Mouse (Mus musculus): ENCODE data around the gene C1rb.
"Not testable (repeated sequence)": the region's sequence is repeated elsewhere in the genome, so short reads cannot be mapped to it uniquely, and the experiment has no call there.

C1rb gene

DNA sequence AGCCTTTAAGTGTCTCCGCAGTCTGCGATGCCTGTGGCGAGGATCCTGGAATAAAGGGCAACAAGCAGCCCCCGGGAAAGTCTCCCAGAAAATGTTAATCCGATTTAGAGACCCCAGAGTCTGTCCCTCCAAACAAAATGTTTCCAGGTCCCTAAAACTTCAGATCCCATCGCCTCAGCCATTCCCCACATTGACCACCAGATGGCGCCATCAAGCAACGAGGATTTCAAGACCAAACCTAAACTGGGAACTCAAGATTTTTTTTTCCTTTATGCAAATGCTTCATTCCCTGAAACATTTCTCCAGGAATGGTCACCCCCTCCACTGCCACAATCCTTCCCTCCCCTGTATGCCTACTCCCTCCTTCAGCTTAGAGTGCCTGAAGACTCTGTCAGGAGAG, at the start of gene C1rb:
C1rb (plus strand) TSS at position 269 of the 400 bp plus-strand sequence.
- peak; percentile 44 for DNase-seq (ENCODE audit: low spot score)

- not testable (repeated sequence) for DNase-seq (ENCODE audit: low spot score)
Observed at GRCm38 (mm10) chr6:124522082-124522481, 48.0 kb upstream of the C1rb start.

DNA sequence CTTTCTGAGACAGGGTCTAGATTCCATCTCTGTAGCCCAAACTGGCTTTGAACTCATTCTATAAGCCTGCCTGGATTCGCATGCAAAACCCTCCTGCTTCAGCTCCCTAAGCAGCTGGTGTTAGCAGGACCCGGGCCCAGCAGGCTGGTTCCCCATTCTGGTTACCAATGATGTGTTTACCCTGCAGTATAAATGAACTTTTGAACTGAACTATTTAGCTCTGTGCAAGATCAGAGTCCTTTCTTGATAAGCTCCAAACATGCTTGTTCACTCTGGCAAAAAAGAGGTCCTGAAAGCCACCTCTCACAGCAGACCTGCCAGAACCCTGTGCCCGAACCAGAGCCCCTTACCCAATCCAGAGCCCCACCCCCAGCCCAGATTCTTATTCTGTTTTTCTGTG, 42.2 kb upstream of the C1rb start:
- no peak for DNase-seq (ENCODE audit: low spot score)

- no peak for DNase-seq (ENCODE audit: low spot score)
Observed at GRCm38 (mm10) chr6:124531077-124531476, 39.0 kb upstream of the C1rb start.

- DNase-seq (ENCODE audit: low spot score): not testable (repeated sequence)
Observed at GRCm38 (mm10) chr6:124536125-124536829, 33.8 kb upstream of the C1rb start.

- not testable (repeated sequence) for DNase-seq (ENCODE audit: low spot score)
Observed at GRCm38 (mm10) chr6:124541176-124541575, 28.9 kb upstream of the C1rb start.

GRCm38 (mm10) chr6:124542284-124542683, 27.8 kb upstream of the C1rb start, which contains the start of gene C1s1:
C1s1 (minus strand) TSS chr6:124542359.
- DNase-seq (ENCODE audit: low spot score): peak; percentile 75

GRCm38 (mm10) chr6:124544466-124544865, 25.6 kb upstream of the C1rb start:
- no peak for DNase-seq (ENCODE audit: low spot score)

DNA sequence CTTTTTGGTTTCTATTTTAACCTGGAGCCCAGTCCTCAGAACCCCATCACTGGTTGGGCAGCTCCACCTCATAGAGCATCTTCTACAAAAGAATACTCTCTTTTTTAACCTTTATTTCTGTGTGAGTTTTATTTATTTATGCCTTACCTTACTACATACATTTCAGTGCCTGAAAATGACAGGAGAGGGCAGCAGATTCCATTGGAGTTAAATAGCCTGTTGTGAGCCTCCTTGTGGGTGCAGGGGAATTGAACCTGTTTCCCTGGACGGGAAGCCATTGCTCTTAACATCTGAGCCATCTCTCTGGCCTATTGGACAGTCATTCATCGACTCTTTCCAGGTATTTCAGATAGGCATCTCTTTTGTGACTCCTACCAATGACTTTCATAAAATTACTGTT, 24.7 kb upstream of the C1rb start:
- no peak for DNase-seq (ENCODE audit: low spot score)

DNA sequence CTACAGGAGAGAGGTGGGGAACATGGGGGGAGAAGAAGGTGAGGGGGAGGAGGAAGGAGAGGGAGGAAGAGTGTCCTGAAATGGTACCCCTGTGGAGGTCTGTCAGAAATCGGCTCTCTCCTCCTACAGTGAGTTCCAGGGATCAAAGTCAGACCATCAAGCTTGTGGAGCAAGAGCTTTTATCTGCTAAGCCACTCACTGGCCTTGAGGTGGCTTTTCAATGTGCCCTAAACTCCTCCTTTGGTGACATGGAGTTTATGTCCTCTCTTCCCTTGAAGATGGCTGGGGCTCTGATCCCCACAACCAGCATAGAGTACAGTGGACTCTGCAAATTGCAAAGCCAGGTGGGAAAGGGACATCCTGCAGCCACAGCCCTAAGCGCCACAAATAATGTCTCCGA, 22.1 kb upstream of the C1rb start:
- not testable (repeated sequence) for DNase-seq (ENCODE audit: low spot score)

DNA sequence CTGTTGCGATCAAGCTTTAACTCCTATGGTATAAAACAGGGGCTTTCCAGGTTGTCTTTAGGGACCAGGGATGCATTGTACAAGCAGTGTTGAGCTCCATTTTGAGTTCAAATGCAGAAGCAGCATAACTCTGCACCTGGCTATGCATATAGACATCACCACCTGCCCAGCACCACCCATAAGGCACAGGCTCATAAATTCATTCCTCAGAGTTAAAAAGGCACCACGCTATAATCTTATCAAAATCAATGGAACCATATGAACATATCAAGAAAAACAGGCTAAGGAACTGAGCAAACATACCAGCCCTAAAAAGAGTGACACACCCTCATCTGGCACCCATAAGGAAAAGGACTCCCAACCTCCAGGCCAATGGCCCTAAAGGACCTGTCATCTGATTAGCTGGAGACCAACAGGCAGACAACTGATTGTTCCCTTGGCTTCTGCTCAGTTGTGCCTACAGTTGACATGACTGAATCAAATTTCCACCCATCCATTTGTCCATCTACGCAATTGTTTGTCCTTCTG, 21.0 kb upstream of the C1rb start:
- DNase-seq (ENCODE audit: low spot score): no peak

- DNase-seq (ENCODE audit: low spot score): no peak
Observed at GRCm38 (mm10) chr6:124552766-124553165, 17.3 kb upstream of the C1rb start.

- not testable (repeated sequence) for DNase-seq (ENCODE audit: low spot score)
Observed at GRCm38 (mm10) chr6:124555956-124556355, 14.1 kb upstream of the C1rb start.

- not testable (repeated sequence) for DNase-seq (ENCODE audit: low spot score)
Observed at GRCm38 (mm10) chr6:124561156-124561555, 8.9 kb upstream of the C1rb start.

DNA sequence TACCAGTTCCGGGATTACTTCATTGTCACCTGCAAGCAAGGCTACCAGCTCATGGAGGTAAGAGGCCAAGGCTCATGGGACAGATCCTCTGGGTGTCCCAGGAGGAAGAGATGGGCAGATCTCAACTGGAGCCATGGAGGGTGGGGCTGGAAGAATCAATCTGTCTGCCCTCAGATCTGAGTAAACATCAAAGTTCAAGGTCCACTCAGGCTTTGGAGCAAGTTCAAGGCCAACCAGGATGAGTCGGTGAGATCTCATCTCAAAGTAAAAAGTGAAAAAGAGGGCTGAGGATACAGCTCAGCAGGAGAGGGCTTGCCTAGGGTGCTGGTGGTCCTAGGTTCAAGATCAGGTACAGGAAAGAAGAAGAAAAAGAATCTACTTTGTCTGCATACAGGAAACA, 8.5 kb upstream of the C1rb start:
- DNase-seq (ENCODE audit: low spot score): not testable (repeated sequence)

GRCm38 (mm10) chr6:124575155-124575678, 5.1 kb downstream of the C1rb start:
- DNase-seq (ENCODE audit: low spot score): not testable (repeated sequence)

DNA sequence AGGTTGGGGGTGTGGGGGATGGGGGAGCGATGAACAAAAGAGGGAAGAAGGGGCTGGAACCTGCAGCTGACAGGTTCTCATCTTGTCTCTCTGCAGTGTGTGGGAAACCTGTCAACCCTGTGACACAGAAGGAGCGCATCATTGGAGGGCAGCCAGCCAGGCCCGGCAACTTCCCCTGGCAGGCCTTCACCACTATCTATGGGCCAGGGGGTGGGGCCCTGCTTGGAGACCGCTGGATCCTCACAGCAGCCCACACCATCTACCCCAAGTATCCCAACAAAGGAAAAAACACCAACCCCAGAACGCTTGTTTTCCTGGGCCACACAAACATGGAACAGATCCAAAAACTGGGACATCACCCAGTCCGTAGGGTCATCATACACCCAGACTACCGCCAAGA, 10.1 kb downstream of the C1rb start:
- not testable (repeated sequence) for DNase-seq (ENCODE audit: low spot score)

DNA sequence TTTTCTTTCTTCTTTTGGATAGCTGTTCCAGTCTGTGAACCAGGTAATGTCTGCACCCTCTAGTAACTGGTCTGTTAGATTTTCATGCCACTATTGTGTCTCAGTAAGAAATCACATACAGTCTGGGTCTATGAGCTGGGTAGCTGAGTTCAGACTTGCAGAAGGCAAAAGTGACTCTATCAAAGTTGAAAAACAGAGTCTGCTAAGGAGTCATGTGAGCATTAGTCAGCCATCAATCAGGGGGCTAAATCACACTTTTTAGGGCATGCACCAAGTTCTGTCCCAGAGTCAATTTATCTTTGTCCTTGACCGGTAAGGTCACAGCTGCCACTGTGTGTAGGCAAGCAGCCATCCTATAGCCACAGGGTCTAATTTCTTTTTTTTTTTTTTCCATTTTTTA, 12.1 kb downstream of the C1rb start:
- no peak for DNase-seq (ENCODE audit: low spot score)

DNA sequence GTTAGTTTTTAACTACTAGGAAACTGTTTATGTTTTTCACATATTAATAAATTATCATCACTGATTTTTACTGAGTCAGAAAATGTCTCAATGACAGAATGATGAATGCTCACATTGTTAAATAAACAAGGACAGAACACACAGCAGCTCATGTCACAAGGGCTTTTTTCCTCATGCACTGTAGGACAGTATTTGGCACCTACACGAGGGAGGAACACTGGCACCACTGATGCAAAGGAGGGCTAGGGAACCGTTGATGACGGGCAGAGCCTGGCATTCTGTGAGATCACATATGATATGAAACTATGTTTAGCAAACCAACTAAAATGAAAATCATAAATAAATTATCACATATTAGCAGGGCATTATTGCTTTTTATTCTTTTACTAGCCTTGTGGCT, 14.8 kb downstream of the C1rb start:
- DNase-seq (ENCODE audit: low spot score): no peak

DNA sequence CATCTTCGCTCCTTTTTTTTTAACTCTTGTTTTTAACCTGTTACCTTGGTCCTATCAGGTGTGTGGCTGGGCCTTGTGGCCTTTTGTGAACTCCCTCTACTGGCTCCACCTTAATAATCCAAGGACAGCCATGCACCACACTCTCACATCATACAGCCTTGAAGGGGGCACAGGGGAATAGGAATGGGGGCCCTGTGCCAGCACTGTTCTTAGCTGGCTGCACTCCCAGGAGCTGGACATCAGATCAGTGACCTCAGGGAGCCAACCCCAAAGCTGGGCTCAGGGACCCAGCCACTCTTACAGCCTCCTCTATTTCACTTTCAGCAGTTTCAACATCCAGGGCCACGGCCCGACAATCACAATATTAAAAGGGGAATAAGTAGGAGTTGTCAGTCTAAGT, 15.7 kb downstream of the C1rb start:
- DNase-seq (ENCODE audit: low spot score): no peak

DNA sequence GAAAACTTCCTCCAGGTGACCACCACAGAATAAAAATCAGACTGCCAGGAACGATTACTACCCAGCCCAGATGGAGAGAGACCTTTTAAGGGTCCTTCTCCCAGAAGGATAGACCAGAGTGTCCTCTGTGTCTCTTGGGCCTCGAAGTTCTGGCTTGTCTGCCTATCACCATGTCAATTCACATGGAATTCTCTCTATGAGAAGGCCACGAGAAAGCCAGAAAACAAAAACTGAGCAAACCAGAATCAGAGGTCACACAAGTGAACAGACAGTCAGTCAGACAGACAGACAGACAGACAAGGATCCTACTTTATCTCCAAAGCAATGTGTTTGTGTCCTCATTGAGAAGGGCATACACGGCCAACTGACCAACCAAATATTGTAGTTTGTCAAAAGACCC, 16.2 kb downstream of the C1rb start:
- no peak for DNase-seq (ENCODE audit: low spot score)

- DNase-seq (ENCODE audit: low spot score): no peak
Observed at GRCm38 (mm10) chr6:124588771-124589170, 18.7 kb downstream of the C1rb start.

- DNase-seq (ENCODE audit: low spot score): no peak
Observed at GRCm38 (mm10) chr6:124592186-124592700, 22.1 kb downstream of the C1rb start.
